Mouse (Mus musculus): ENCODE results near the gene Aldh2. TPM values are rescaled to one million over a fixed set of nuclear protein-coding genes. Genes with fewer than 3 reads are reported as not detected.

Gene Aldh2
- polyA plus RNA-seq, 1 experiment from 2014 or later: 95.0 TPM

DNA sequence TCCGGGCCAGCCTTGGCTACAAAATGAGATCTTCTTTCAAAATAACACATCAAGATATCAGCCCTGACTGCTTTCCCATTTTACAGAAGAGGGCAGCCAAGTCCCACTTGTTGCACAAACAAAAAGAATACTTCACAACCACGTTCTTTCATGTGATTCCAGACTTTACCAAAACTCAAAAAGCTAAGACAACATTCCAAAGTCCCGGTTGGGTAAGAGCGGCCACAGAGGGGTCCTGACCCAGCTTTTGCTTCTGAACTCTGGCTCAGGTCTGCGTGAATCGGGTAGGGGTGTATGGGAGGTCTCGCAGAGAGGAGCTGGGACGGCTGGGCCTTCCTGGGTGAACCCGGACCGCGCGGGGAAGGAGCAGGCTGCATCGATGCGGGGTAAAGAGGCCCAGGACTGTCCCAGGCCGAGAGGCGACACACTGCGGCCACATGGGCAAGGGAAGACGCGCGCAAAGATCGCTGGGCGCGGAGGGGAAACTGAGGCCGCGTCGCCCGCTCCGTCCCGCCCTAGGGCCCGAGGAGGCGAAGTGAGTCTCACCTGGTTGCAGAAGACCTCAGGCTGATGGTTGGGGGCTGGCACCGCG is 712 bp downstream of the Aldh2 start:
- H3K4me3 ChIP-seq: peak overlapping the region; percentile 61
- 6% methylated on average over 33 of the region's 33 CpGs for WGBS
- peak overlapping the region; percentile 64 for H3K9ac ChIP-seq
- H3K27me3 ChIP-seq: no peaks in the 10 kb centered on the region
- no peaks in the 10 kb centered on the region for H3K9me3 ChIP-seq (replicated peaks)
- peaks cover 38% of the 10 kb centered on the region for H3K4me1 ChIP-seq (replicated peaks)
- H3K4me2 ChIP-seq: peak overlapping the region; percentile 89
- peak overlapping the region; percentile 41 for H3K27ac ChIP-seq
- peak; percentile 21; the same call in 1 of the 2 replicates for ATAC-seq (replicated peaks; ENCODE audit: insufficient number of reproducible peaks, insufficient read depth, low FRiP score, low read depth)
- H3K36me3 ChIP-seq: no peaks in the 10 kb centered on the region

DNA sequence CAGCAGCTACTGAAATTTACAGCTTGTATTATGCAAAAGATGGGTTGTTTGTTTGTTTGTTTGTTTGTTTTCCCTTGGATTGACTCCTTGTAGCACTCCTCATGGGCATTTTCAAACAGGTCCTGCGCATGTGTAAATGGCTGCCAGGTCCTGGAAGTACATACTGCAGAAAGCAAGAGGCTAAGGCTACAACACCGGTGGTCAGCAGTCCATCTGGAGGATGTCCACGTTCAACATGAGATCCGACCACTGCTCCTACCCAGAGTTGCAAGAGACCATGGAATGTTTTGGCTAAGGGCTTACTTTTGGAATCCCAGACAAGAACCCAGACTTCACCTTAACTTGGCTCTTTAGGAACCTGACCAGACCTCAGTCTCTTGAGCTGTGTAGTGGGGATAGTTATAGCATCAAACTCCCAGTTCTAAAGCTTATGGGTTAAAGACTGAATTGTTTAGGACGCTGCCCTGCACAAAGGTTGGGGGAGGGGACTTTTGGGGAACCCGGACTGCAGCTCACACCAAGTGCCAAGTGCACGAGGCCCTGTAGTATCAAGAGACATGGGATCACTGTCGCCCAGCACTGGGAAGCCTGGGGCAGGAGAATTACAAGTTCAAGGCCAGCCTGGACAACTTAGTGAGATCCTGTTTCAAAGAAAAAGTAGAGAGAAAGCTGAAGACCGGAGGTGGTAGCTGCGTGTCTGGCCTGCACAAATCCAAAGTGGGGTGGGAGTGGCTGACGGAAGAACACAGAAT is 1.4 kb downstream of the Aldh2 start:
- Histone ChIP-seq H3K27me3 (no peaks in the 10 kb centered on the region), H3K4me3 (peak overlapping the region; percentile 61), H3K27ac (no peak overlapping the region), H3K9ac (peak overlapping the region; percentile 64; the same call in 1 of the 2 replicates), H3K4me1 (replicated peaks) (peaks cover 37% of the 10 kb centered on the region), H3K36me3 (no peaks in the 10 kb centered on the region), H3K4me2 (peak overlapping the region; percentile 89), H3K9me3 (replicated peaks) (no peaks in the 10 kb centered on the region)
- WGBS: 68% methylated on average over 11 of the region's 11 CpGs
- no peak for ATAC-seq (replicated peaks; ENCODE audit: insufficient number of reproducible peaks, insufficient read depth, low FRiP score, low read depth)

DNA sequence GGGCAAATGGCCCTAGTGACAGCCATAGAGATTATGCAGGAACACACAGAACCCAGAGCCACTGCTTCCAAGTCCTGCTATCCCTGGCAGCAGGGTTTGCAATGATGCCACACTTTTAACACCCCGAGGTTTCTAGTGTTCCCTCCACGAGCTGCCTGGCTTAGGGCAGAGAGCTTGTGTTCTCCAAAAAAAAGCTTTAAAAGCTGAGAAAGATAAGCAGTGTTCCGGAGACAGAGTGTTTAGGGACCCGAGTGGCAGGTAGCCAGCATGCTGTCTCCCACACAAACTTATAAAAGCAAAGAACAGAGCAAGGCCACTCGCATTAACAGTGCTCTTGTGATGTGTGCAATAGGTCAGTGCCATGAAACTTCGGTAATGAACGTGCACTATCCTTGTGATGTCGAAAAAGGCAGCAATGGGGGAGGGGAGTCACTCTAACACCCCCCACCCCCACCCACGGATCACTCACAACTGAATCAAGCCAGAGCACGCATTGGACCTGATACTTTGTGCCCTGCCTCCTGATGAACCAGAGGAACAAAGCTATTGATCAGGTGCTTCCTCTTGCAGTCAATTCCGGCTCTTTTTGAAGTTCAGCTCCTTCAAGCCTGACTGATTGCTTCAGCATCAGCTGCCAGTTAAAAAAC is 2.1 kb downstream of the Aldh2 start:
- peak overlapping the region; percentile 89; the same call in 1 of the 2 replicates for H3K4me2 ChIP-seq
- no peak overlapping the region; the same call in 1 of the 2 replicates for H3K27ac ChIP-seq
- no peaks in the 10 kb centered on the region for H3K9me3 ChIP-seq (replicated peaks)
- H3K27me3 ChIP-seq: no peaks in the 10 kb centered on the region
- WGBS: 49% methylated on average over 11 of the region's 11 CpGs
- no peak overlapping the region for H3K4me3 ChIP-seq
- no peak overlapping the region for H3K9ac ChIP-seq
- no peaks in the 10 kb centered on the region for H3K36me3 ChIP-seq
- no peak for ATAC-seq (replicated peaks; ENCODE audit: insufficient number of reproducible peaks, insufficient read depth, low FRiP score, low read depth)
- peaks cover 41% of the 10 kb centered on the region for H3K4me1 ChIP-seq (replicated peaks)

DNA sequence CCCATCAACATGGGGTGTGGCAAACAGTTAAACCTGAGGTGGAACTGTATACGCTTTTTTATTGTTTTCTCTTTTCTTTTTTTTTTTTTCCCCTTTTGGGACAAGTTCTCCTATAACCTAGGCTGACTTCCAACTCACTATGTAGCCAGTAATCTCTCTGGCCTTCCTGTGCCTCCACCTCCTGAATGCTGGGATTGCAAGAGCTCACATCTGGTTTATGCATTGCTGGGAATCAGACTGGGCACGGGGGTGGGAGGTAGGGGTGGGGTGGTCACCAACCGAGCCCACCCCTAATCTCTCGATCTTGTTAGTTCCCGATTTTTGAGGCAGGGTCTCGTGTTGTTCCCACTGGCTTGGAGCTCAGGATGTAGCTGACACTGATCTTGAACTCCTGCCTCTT is 3.7 kb downstream of the Aldh2 start:
- no peaks in the 10 kb centered on the region for H3K9me3 ChIP-seq (replicated peaks)
- WGBS: 78% methylated on average over 6 of the region's 6 CpGs
- peaks cover 36% of the 10 kb centered on the region for H3K4me1 ChIP-seq (replicated peaks)
- H3K27me3 ChIP-seq: no peaks in the 10 kb centered on the region
- no peak overlapping the region for H3K4me3 ChIP-seq
- H3K4me2 ChIP-seq: no peak overlapping the region
- no peaks in the 10 kb centered on the region for H3K36me3 ChIP-seq
- no peak for ATAC-seq (replicated peaks; ENCODE audit: insufficient number of reproducible peaks, insufficient read depth, low FRiP score, low read depth)
- no peak overlapping the region for H3K27ac ChIP-seq
- H3K9ac ChIP-seq: no peak overlapping the region

DNA sequence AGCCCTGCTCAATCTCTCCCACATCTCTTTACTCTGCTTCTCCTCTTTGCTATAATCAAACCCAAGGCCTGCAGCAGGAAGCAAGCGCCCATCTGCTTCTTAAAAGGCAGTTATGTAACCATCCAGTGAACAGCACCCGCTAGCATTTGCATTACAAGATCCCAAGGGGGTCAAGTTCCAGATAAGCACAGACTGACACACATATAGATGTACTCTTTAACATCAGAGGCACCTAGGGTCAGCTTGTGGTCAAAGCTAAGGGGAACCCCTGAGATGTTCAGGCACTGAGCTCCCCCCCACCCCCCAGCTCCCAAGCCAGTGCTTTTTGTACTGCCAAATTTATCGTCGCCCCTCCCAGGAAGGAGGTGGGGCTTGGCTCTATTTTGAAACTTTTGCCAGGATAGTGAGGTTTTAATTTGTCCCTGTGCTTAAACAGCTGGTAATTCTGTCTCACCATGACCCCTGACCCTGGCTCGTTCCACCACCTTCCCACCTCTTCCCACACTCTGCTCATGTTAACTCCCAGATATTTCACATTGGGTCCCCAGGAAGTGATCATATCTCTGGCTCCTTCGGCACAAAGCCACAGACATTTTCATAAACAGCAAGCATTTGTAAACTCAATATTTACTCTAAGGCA is 7.1 kb downstream of the Aldh2 start:
- no peak for ATAC-seq (replicated peaks; ENCODE audit: insufficient number of reproducible peaks, insufficient read depth, low FRiP score, low read depth)
- Histone ChIP-seq H3K4me1 (replicated peaks) (peaks cover 25% of the 10 kb centered on the region), H3K27ac (no peak overlapping the region), H3K36me3 (no peaks in the 10 kb centered on the region), H3K9me3 (replicated peaks) (no peaks in the 10 kb centered on the region), H3K4me3 (no peak overlapping the region), H3K27me3 (no peaks in the 10 kb centered on the region), H3K4me2 (no peak overlapping the region), H3K9ac (no peak overlapping the region)
- WGBS: 48% methylated on average over 6 of the region's 6 CpGs

DNA sequence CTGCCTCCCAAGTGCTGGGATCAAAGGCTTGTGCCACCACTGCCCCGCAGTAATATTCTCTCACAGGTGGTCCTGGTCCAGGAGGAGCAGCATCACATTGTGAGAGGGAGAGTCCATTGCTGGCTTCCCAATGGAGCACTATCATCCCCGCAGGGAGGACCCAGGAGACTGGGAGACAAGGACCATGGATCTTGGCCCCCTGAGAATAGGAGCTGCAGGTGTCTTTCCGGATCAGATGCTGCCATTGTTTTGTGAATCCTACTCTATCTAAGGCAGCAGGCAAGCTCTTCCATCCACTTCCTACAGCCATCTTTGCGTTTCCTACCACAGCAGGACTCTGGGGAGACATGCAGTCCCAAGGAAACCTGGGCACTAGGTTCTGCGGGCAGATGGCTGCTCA is 7.9 kb downstream of the Aldh2 start:
- Histone ChIP-seq H3K9me3 (replicated peaks) (no peaks in the 10 kb centered on the region), H3K4me2 (no peak overlapping the region), H3K4me1 (replicated peaks) (peaks cover 23% of the 10 kb centered on the region), H3K4me3 (no peak overlapping the region), H3K36me3 (0 out of 2 replicates have a peak, but pooled peaks cover 3% of the 10 kb centered on the region), H3K27me3 (no peaks in the 10 kb centered on the region), H3K9ac (no peak overlapping the region), H3K27ac (no peak overlapping the region)
- WGBS: 83% methylated on average over 5 of the region's 5 CpGs
- no peak for ATAC-seq (replicated peaks; ENCODE audit: insufficient number of reproducible peaks, insufficient read depth, low FRiP score, low read depth)

DNA sequence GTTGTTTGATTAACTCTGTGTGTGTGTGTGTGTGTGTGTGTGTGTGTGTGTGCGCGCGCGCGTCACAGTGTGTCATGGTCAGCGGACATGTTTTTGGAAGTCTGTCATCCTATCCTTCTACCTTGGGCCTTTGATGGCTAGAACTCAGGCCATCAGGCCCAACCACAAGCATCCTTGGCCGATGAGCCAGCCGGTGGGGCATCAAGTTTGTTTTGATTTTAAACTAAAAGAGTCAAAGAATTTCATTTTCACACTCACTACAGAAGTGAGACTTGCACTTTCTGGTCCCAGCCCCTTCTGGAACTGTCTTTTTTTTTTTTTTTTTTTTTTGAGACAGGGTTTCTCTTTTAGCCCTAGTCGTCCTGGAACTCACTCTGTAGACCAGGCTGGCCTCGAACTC is 8.6 kb downstream of the Aldh2 start:
- Histone ChIP-seq H3K4me1 (replicated peaks) (peaks cover 23% of the 10 kb centered on the region), H3K27me3 (no peaks in the 10 kb centered on the region), H3K4me3 (no peak overlapping the region), H3K36me3 (0 out of 2 replicates have a peak, but pooled peaks cover 5% of the 10 kb centered on the region), H3K27ac (no peak overlapping the region), H3K9ac (no peak overlapping the region), H3K9me3 (replicated peaks) (no peaks in the 10 kb centered on the region), H3K4me2 (no peak overlapping the region)
- WGBS: 93% methylated on average over 10 of the region's 10 CpGs
- ATAC-seq (replicated peaks; ENCODE audit: insufficient number of reproducible peaks, insufficient read depth, low FRiP score, low read depth): no peak

DNA sequence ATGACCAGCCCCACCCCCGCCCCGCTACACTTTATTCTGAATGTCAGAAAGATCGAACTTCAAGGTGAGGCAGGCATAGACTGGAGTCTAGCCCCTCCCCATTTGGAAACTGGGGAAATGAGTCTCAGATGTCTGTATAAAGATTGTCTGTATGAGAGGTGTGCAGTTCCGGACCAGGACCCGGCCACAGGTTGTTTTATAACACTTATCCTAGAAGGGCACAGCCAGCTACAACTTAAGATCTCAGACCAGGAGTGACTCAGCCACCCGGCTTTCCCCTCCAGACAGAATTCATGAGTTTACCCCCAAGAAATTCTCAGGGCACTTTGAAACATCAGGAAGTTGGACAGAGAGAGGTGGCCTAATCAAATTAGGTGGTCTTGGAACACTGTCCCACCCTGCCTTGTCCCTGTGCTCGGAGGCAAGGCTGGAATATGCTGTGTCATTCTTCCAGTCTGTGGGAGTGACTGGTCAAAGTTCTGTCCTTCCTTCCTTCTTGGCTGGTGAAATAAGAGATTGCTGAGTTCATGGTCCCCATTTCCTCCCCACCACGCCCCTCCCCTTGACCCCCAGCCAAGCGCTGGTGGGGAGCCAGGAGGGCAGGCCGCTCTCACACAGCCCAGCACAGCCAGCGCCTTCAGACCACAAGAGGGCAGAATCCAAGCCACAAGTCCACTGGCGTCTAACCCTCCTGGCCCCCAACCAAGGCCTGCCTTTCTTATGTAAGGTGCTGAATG is 9.7 kb downstream of the Aldh2 start:
- Histone ChIP-seq H3K36me3 (peaks cover 15% of the 10 kb centered on the region; the same call in 1 of the 2 replicates), H3K9me3 (replicated peaks) (no peaks in the 10 kb centered on the region), H3K27ac (peak overlapping the region; percentile 41; the same call in 1 of the 2 replicates), H3K4me2 (no peak overlapping the region; the same call in 1 of the 2 replicates), H3K9ac (no peak overlapping the region), H3K4me3 (no peak overlapping the region), H3K4me1 (replicated peaks) (peaks cover 23% of the 10 kb centered on the region), H3K27me3 (no peaks in the 10 kb centered on the region)
- ATAC-seq (replicated peaks; ENCODE audit: insufficient number of reproducible peaks, insufficient read depth, low FRiP score, low read depth): peak; percentile 83
- WGBS: 46% methylated on average over 12 of the region's 12 CpGs

DNA sequence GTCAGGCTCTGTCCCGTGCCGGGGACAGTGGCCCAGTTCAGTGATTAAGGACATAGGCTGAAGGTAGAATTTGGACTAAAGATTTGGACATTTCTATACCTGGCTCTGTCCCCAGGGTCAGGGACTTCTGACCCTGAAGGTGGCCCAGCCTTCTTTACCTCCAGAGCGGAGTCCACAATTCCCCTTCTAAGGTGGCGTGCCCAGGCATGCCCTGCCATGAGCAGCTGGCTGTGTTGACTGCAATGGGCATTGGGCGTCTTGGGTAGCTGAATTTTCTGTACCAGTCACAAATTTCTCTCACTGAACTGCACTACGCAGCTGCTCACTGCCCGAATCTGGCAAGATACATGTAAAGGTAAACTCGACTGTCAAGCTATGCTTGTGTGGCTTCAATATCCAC is 11.7 kb downstream of the Aldh2 start:
- WGBS: 89% methylated on average over 8 of the region's 8 CpGs

DNA sequence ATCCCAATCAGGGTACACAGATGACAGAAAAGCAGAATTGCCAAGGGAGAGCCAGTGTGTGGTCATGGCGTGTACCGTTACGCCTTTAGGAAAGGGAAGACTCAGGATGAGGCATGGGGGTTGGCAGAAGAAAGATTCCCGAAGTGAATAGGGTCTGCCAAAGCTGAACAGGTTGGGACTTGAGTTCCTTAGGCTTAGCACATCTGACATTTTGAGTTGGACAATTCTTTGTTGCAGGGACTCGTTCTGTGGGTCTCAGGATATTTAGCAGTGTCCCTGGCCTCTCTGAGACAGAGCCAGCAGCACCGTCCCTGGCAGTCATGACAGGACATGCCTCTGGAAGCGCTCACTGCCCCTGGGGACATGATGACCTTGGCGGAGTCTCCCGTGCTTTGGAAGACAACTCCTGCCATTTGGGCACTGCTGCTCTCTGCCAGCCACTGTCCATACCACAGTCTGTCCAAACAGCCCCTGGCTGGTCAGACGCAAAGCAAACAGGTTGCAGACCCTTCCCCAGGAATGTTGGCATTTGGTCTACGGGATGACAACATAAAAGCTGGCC is 16.6 kb downstream of the Aldh2 start:
- H3K27me3 ChIP-seq: no peaks in the 10 kb centered on the region
- no peak overlapping the region for H3K4me3 ChIP-seq
- H3K36me3 ChIP-seq: peaks cover 16% of the 10 kb centered on the region; the same call in 1 of the 2 replicates
- H3K4me2 ChIP-seq: no peak overlapping the region
- WGBS: 75% methylated on average over 11 of the region's 11 CpGs
- no peak overlapping the region for H3K27ac ChIP-seq
- 0 out of 2 replicates have a peak, but pooled peaks cover 6% of the 10 kb centered on the region for H3K4me1 ChIP-seq (replicated peaks)
- ATAC-seq (replicated peaks; ENCODE audit: insufficient number of reproducible peaks, insufficient read depth, low FRiP score, low read depth): no peak
- no peak overlapping the region for H3K9ac ChIP-seq
- no peaks in the 10 kb centered on the region for H3K9me3 ChIP-seq (replicated peaks)

More for the DNA sequence above, 11.7 kb downstream of the Aldh2 start:
- no peak overlapping the region for H3K4me3 ChIP-seq
- H3K4me2 ChIP-seq: no peak overlapping the region
- no peak overlapping the region for H3K9ac ChIP-seq
- no peaks in the 10 kb centered on the region for H3K27me3 ChIP-seq
- no peaks in the 10 kb centered on the region for H3K9me3 ChIP-seq (replicated peaks)
- ATAC-seq (replicated peaks; ENCODE audit: insufficient number of reproducible peaks, insufficient read depth, low FRiP score, low read depth): no peak
- H3K4me1 ChIP-seq (replicated peaks): peaks cover 24% of the 10 kb centered on the region
- H3K36me3 ChIP-seq: peaks cover 16% of the 10 kb centered on the region; the same call in 1 of the 2 replicates
- no peak overlapping the region for H3K27ac ChIP-seq
